Mouse (Mus musculus): ENCODE results near the gene Fam71e1. TPM values are rescaled to one million over a fixed set of nuclear protein-coding genes. Genes with fewer than 3 reads are reported as not detected.

Fam71e1 gene
- polyA plus RNA-seq, 1 experiment from 2014 or later = 5.9 TPM

- Histone ChIP-seq H3K36me3 (ENCODE audit: control insufficient read depth, insufficient read depth, low read length) (no peaks in the 10 kb centered on the region), H3K4me2 (replicated peaks; ENCODE audit: low read depth) (no peak within 1 kb of the TSS), H3K4me3 (ENCODE audit: low read depth, low read length) (no peak within 1 kb of the TSS), H3K27me3 (ENCODE audit: control insufficient read depth, insufficient read depth, low read length) (peaks cover 10% of the 10 kb centered on the region), H3K4me1 (replicated peaks; ENCODE audit: control insufficient read depth, insufficient read depth) (no peaks in the 10 kb centered on the region), H3K27ac (replicated peaks) (no peak within 1 kb of the TSS), H3K9ac (ENCODE audit: low read length) (no peak within 1 kb of the TSS), H3K9me3 (ENCODE audit: control insufficient read depth, low read length) (no peaks in the 10 kb centered on the region)
- ATAC-seq (ENCODE audit: low FRiP score, low TSS enrichment) (no peak), DNase-seq (ENCODE audit: low spot score) (no peak)
- no peak for TF ChIP-seq EP300 (optimal IDR thresholded peaks at IDR 0.05)
- TF ChIP-seq CTCF (IDR thresholded peaks at IDR 0.05; ENCODE audit: low read depth) = no peak
- WGBS = 79% methylated on average over 2 of the region's 2 CpGs
Measured at GRCm38 (mm10) chr7:44465111-44465510, 31.3 kb upstream of the Fam71e1 start, which contains the start of gene Aspdh. Gene Aspdh (plus strand): TSS chr7:44465391.

GRCm38 (mm10) chr7:44466006-44466887 lies 30.1 kb upstream of the Fam71e1 start:
- peaks cover 10% of the 10 kb centered on the region for H3K27me3 ChIP-seq (ENCODE audit: control insufficient read depth, insufficient read depth, low read length)
- H3K4me3 ChIP-seq (ENCODE audit: low read depth, low read length) = no peak overlapping the region
- no peaks in the 10 kb centered on the region for H3K36me3 ChIP-seq (ENCODE audit: control insufficient read depth, insufficient read depth, low read length)
- H3K4me2 ChIP-seq (replicated peaks; ENCODE audit: low read depth) = no peak overlapping the region
- TF ChIP-seq EP300 (optimal IDR thresholded peaks at IDR 0.05) (no peak), CTCF (IDR thresholded peaks at IDR 0.05; ENCODE audit: low read depth) (no peak)
- no peak overlapping the region for H3K27ac ChIP-seq (replicated peaks)
- no peak overlapping the region for H3K9ac ChIP-seq (ENCODE audit: low read length)
- DNase-seq (ENCODE audit: low spot score) = no peak
- WGBS = 80% methylated on average over 10 of the region's 10 CpGs
- ATAC-seq (ENCODE audit: low FRiP score, low TSS enrichment) = no peak
- H3K4me1 ChIP-seq (replicated peaks; ENCODE audit: control insufficient read depth, insufficient read depth) = no peaks in the 10 kb centered on the region
- H3K9me3 ChIP-seq (ENCODE audit: control insufficient read depth, low read length) = no peaks in the 10 kb centered on the region

- Histone ChIP-seq H3K27ac (replicated peaks) (no peak overlapping the region), H3K4me2 (replicated peaks; ENCODE audit: low read depth) (no peak overlapping the region), H3K9me3 (ENCODE audit: control insufficient read depth, low read length) (no peaks in the 10 kb centered on the region), H3K9ac (ENCODE audit: low read length) (no peak overlapping the region), H3K36me3 (ENCODE audit: control insufficient read depth, insufficient read depth, low read length) (no peaks in the 10 kb centered on the region), H3K4me1 (replicated peaks; ENCODE audit: control insufficient read depth, insufficient read depth) (no peaks in the 10 kb centered on the region), H3K27me3 (ENCODE audit: control insufficient read depth, insufficient read depth, low read length) (peaks cover 8% of the 10 kb centered on the region), H3K4me3 (ENCODE audit: low read depth, low read length) (no peak overlapping the region)
- TF ChIP-seq CTCF (IDR thresholded peaks at IDR 0.05; ENCODE audit: low read depth) (no peak), EP300 (optimal IDR thresholded peaks at IDR 0.05) (no peak)
- DNase-seq (ENCODE audit: low spot score) (no peak), ATAC-seq (ENCODE audit: low FRiP score, low TSS enrichment) (no peak)
- 77% methylated on average over 16 of the region's 16 CpGs for whole genome bisulfite sequencing
Measured at GRCm38 (mm10) chr7:44466888-44467311, 29.5 kb upstream of the Fam71e1 start.

- WGBS = under 1% methylated on average over 42 of the region's 42 CpGs
- Histone ChIP-seq H3K36me3 (ENCODE audit: control insufficient read depth, insufficient read depth, low read length) (no peaks in the 10 kb centered on the region), H3K9me3 (ENCODE audit: control insufficient read depth, low read length) (no peaks in the 10 kb centered on the region), H3K27me3 (ENCODE audit: control insufficient read depth, insufficient read depth, low read length) (no peaks in the 10 kb centered on the region), H3K9ac (ENCODE audit: low read length) (peak within 1 kb of the TSS; percentile 78), H3K4me2 (replicated peaks; ENCODE audit: low read depth) (peak within 1 kb of the TSS; percentile 76), H3K4me1 (replicated peaks; ENCODE audit: control insufficient read depth, insufficient read depth) (no peaks in the 10 kb centered on the region), H3K4me3 (ENCODE audit: low read depth, low read length) (peak within 1 kb of the TSS; percentile 68), H3K27ac (replicated peaks) (0 out of 2 replicates have a peak within 1 kb of the TSS, but pooled peaks have one; percentile 30)
- TF ChIP-seq EP300 (optimal IDR thresholded peaks at IDR 0.05) (peak; percentile 93), CTCF (IDR thresholded peaks at IDR 0.05; ENCODE audit: low read depth) (0 out of 2 replicates have a peak, but pooled peaks have one; percentile 2)
- ATAC-seq (ENCODE audit: low FRiP score, low TSS enrichment) = peak; percentile 99
- DNase-seq (ENCODE audit: low spot score) = peak; percentile 95
Measured at GRCm38 (mm10) chr7:44467811-44468411, 28.5 kb upstream of the Fam71e1 start, which contains the start of gene Josd2. Gene Josd2 (plus strand): TSS chr7:44467980.

- no peaks in the 10 kb centered on the region for H3K36me3 ChIP-seq (ENCODE audit: control insufficient read depth, insufficient read depth, low read length)
- peak overlapping the region; percentile 68 for H3K4me3 ChIP-seq (ENCODE audit: low read depth, low read length)
- ATAC-seq (ENCODE audit: low FRiP score, low TSS enrichment) (no peak), DNase-seq (ENCODE audit: low spot score) (no peak)
- no peaks in the 10 kb centered on the region for H3K27me3 ChIP-seq (ENCODE audit: control insufficient read depth, insufficient read depth, low read length)
- no peaks in the 10 kb centered on the region for H3K4me1 ChIP-seq (replicated peaks; ENCODE audit: control insufficient read depth, insufficient read depth)
- 63% methylated on average over 15 of the region's 15 CpGs for WGBS
- H3K4me2 ChIP-seq (replicated peaks; ENCODE audit: low read depth) = peak overlapping the region; percentile 76
- no peaks in the 10 kb centered on the region for H3K9me3 ChIP-seq (ENCODE audit: control insufficient read depth, low read length)
- peak overlapping the region; percentile 78 for H3K9ac ChIP-seq (ENCODE audit: low read length)
- H3K27ac ChIP-seq (replicated peaks) = no peak overlapping the region
- no peak for TF ChIP-seq CTCF (IDR thresholded peaks at IDR 0.05; ENCODE audit: low read depth)
- TF ChIP-seq EP300 (optimal IDR thresholded peaks at IDR 0.05) = no peak
Measured at GRCm38 (mm10) chr7:44468644-44469285, 27.6 kb upstream of the Fam71e1 start.
